Mouse (Mus musculus) MEL (cell line): Measurements from ENCODE around the gene Plekho1.

Experiments
- EP300 ChIP-seq, 2 experiments: IDR thresholded peaks; 2 replicates each; pipeline ENCODE4 v1.6.1; 2011; ENCODE audit warnings: improper control_type of control experiment in 2 of 2, low read length in 2 of 2, low read depth in 1 of 2, mild to moderate bottlenecking in 1 of 2
- MEF2A ChIP-seq: IDR thresholded peaks from 2 replicates; pipeline ENCODE4 v1.6.1; 2014; ENCODE audit warnings: low read depth, mild to moderate bottlenecking, inconsistent platforms, low read length, improper control_type of control experiment; ENCODE audit not compliant: poor library complexity, insufficient replicate concordance, severe bottlenecking; ENCODE audit errors: extremely low read depth
- POLR2A ChIP-seq, 2 experiments: IDR thresholded peaks; 2 replicates each; pipeline ENCODE4 v1.6.1; 2011 to 2012; ENCODE audit warnings: low read length in 2 of 2, mild to moderate bottlenecking in 2 of 2, control low read depth in 1 of 2, improper control_type of control experiment in 1 of 2, low read depth in 1 of 2, moderate library complexity in 1 of 2; ENCODE audit not compliant: control insufficient read depth in 1 of 2, insufficient read depth in 1 of 2, poor library complexity in 1 of 2

DNA sequence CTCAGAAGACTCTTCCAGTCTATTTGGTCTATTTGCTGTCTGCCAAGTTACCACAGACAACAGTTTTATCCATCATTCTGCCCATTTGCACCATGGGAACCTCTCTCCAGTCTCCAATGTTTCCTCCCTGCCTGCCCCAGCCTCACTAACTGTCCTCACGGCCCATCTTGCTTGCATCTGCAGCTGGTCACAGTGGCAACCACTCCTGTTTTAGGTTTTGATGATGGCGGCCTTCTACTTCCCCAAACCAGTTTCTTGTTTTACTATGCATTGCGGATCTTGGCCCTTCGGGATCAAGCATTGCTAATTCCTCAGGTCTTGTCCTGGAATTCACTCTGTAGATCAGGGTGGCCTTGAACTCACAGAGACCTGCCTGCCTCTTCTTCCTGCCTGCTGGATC, 13.7 kb downstream of the Plekho1 start:
- TF ChIP-seq EP300 (IDR thresholded peaks at IDR 0.05; ENCODE audit: low read depth in 1 of 2, low read length in 2 of 2) (no peak), POLR2A (IDR thresholded peaks at IDR 0.05; ENCODE audit: control insufficient read depth in 1 of 2, insufficient read depth in 1 of 2, low read depth in 1 of 2, low read length in 2 of 2, poor library complexity in 1 of 2) (no peak), MEF2A (no peak)
